Mouse (Mus musculus): Measurements from ENCODE around the gene Nr2f2. TPM values are rescaled to one million over a fixed set of nuclear protein-coding genes. Genes with fewer than 3 reads are reported as not detected.
A peak's percentile ranks its signal among the peaks of the same experiment; 100 is the strongest.

Gene Nr2f2
- polyA plus RNA-seq, 1 experiment: 231 TPM

DNA sequence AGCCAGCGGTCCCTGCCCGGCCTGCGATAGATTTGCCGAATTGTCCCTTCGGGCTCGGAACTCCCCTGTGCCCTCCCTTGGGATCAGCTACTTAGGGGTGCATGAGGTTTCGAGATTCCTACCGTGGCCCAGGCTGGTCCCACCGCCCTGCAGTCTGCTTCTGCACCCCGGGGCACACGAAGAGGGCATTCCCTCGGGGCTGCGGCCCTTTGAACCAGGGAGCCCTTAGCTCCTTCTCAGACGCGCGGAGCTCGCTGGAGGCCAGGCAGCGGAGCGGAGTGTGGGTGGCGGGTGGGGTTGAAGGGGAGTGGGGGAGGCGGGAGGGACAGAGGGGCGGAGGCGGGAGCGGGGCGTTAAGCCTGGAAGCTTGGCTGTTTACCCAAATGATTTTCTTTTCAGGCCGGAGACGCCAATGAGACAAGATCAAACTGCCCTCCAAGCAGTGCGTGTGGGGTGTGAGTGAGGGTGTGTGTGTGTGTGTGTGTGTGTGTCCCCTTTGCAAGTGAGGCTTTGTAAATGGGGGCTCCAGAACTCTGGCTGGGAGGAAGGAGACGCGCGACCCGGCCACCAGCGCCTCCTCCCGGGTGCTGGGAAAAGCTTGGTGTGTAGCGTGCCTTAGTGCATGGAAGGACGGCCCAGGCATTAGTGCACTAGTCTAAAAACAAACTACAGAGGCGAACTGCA lies 28.8 kb downstream of the Nr2f2 start:
- WGBS: 24% methylated on average over 37 of the region's 37 CpGs
- no peak for DNase-seq
- peak overlapping the region; percentile 44 for H3K4me3 ChIP-seq (replicated peaks; ENCODE audit: extremely low read depth, low read depth, low read length)
- no peak for TF ChIP-seq CTCF (IDR thresholded peaks at IDR 0.05; ENCODE audit: insufficient read depth, low read length)
- no peak for TF ChIP-seq POLR2A (IDR thresholded peaks at IDR 0.05; ENCODE audit: borderline replicate concordance, extremely low read depth, low read depth, low read length)
- H3K4me1 ChIP-seq (ENCODE audit: control insufficient read depth, insufficient read depth, low read length): no peaks in the 10 kb centered on the region

DNA sequence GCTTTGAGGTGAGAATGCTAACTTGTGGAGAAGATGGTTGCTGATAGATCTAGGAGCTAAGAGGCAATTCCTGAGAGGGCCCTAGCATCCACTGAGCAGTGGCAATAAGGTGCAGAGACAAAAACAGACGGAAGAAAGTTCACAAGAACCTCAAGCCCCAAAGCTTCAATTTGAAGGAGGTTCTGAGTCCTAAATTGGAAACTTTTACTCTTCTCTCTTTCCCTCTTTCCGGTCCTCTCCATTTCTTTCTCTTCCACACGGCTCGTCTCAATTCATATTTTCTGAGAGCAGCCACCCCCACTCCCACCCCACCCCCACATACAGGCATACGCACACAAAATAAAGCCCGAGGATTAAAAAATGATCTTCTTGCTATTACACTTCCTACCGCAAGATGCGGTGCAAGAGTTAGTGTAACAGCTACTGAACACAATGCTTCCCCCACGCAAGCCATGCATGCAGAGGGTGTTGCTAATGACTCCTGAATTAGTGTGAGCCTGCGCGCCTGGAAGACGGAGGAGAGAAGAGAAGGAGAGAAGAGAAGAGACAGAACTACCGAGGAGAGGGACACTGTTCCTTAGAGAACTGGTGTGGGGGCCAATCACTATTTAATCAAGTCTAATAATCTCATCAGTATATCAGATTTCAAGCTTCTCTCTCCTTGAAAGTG lies 29.8 kb downstream of the Nr2f2 start:
- TF ChIP-seq POLR2A (IDR thresholded peaks at IDR 0.05; ENCODE audit: borderline replicate concordance, extremely low read depth, low read depth, low read length): no peak
- WGBS: 69% methylated on average over 13 of the region's 13 CpGs
- Histone ChIP-seq H3K4me1 (ENCODE audit: control insufficient read depth, insufficient read depth, low read length) (no peaks in the 10 kb centered on the region), H3K4me3 (replicated peaks; ENCODE audit: extremely low read depth, low read depth, low read length) (no peak overlapping the region)
- DNase-seq: no peak

DNA sequence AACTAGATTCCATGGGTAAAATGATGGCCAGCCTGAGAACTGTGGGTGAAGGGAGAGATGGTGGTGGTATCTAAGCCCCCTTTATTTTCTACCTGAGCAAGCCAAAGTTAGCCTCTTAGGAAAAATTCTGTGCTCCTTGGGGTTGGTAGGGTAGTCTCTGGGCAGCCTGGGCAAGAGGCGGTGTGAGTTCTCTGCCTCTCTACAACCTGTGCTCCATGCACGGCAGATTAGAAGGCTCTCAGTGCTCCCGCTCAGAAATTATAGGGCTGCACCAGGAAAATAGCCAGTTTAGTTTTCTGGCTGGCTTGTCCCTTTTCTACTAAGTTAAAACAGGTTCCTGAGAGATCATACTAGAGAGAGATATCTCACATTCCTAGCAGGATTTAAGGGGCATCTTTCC lies 30.4 kb downstream of the Nr2f2 start:
- no peak overlapping the region for H3K4me3 ChIP-seq (replicated peaks; ENCODE audit: extremely low read depth, low read depth, low read length)
- TF ChIP-seq POLR2A (IDR thresholded peaks at IDR 0.05; ENCODE audit: borderline replicate concordance, extremely low read depth, low read depth, low read length) (no peak), CTCF (IDR thresholded peaks at IDR 0.05; ENCODE audit: insufficient read depth, low read length) (no peak)
- WGBS: 82% methylated on average over 3 of the region's 3 CpGs

DNA sequence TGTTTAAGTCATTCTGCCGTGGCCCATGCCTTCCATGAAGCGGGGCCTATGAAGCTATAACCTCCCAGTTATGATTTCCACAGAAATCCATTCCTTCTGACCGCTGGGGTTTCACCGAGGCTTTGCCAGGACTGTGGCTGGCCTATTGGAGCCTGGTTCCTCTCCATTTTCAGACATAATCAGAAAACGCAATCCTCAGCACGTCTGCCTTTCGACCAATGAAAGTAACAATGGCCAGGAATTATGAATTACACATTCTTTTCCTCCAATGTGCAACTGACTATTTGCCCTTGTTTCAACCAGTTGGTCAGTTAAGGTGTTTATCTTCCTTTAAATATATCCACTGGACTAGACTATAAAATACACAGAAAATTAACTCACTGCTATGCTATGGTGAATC lies 31.1 kb downstream of the Nr2f2 start:
- 35% methylated on average over 7 of the region's 7 CpGs for WGBS
- DNase-seq: no peak
- TF ChIP-seq CTCF (IDR thresholded peaks at IDR 0.05; ENCODE audit: insufficient read depth, low read length) (no peak), POLR2A (IDR thresholded peaks at IDR 0.05; ENCODE audit: borderline replicate concordance, extremely low read depth, low read depth, low read length) (no peak)

More for the DNA sequence above, 30.4 kb downstream of the Nr2f2 start:
- H3K4me1 ChIP-seq (ENCODE audit: control insufficient read depth, insufficient read depth, low read length): no peaks in the 10 kb centered on the region
- DNase-seq: no peak

DNA sequence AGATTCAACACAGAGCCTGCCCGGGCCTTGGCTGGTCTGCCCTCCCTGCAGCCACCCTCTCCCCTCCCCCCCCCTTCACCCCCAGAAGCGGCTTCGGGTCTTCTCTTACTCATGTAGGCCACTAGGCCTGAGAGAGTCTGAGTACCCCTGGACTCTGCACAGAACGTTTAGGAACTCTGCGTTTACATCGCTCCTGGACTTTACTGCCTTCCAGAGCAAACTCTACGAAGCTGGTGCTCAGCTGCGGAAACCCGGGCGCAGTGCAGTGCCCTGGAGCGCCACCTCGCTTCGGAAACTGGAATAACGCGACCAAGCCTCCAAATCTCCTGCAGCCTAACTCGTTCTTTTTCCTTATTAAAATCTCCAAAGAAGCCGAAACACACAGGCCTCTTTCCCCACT lies 31.7 kb downstream of the Nr2f2 start:
- H3K4me3 ChIP-seq (replicated peaks; ENCODE audit: extremely low read depth, low read depth, low read length): no peak overlapping the region
- DNase-seq: peak; percentile 77

More for the DNA sequence above, 31.1 kb downstream of the Nr2f2 start:
- no peak overlapping the region for H3K4me3 ChIP-seq (replicated peaks; ENCODE audit: extremely low read depth, low read depth, low read length)
- no peaks in the 10 kb centered on the region for H3K4me1 ChIP-seq (ENCODE audit: control insufficient read depth, insufficient read depth, low read length)

DNA sequence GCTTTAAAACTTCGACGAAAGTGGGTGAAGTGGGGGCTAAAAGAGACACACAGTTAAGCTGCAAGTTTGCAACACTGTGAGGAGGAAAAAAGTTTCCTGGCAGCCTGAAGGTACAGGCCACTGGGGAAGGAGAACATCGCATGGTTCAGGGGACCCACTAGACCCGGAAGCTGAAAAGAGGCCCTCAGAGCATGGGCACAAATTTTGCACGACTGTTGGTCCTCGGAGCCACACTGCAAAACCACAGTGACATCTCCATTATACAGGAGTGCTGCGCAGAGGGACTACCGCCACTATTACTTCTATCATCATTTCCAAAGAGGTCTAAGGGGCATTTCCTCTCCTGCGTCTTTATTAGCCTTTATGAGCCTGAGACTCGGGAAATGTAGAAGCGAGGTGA lies 32.7 kb downstream of the Nr2f2 start:
- DNase-seq: no peak
- TF ChIP-seq CTCF (IDR thresholded peaks at IDR 0.05; ENCODE audit: insufficient read depth, low read length): no peak
- H3K4me3 ChIP-seq (replicated peaks; ENCODE audit: extremely low read depth, low read depth, low read length): no peak overlapping the region
- WGBS: 62% methylated on average over 11 of the region's 11 CpGs
- H3K4me1 ChIP-seq (ENCODE audit: control insufficient read depth, insufficient read depth, low read length): no peaks in the 10 kb centered on the region

More for the DNA sequence above, 31.7 kb downstream of the Nr2f2 start:
- H3K4me1 ChIP-seq (ENCODE audit: control insufficient read depth, insufficient read depth, low read length): no peaks in the 10 kb centered on the region
- 1% methylated on average over 17 of the region's 17 CpGs for WGBS
- no peak for TF ChIP-seq POLR2A (IDR thresholded peaks at IDR 0.05; ENCODE audit: borderline replicate concordance, extremely low read depth, low read depth, low read length)
- TF ChIP-seq CTCF (IDR thresholded peaks at IDR 0.05; ENCODE audit: insufficient read depth, low read length): peak; percentile 87

DNA sequence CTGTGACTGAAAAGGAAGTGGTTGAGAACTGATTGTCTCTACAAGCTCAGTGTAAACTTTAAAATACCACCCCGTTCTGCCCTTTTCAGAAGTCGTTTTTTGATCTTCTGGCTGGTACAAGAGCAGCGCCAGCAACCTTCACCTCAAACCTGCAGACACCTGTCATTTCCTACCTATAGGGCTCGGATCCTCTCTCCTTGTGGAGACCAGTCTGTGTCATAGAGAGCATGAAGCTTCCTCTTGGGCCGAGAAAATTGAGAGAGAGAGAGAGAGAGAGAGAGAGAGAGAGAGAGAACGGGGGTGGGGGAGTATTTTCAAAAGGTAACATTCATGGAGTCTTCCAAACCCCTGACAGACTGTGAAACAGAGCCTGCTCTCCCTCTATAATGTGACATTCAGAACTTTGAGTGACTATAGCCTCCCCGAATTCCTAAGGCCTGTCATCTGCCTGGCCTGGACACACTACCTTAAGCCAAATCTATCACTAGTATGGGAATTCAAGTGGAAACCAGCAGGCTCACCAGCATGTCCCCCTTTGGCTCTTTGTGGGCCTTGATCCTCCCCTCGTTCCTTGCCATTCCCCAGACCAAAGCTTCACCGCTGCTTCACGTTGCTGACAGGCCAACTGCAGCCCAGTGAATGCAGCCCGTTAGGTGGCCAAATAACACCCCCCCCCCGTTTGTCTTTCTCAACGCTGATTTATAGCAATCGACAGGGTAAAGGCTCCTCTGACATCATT lies 33.4 kb downstream of the Nr2f2 start:
- Histone ChIP-seq H3K4me1 (ENCODE audit: control insufficient read depth, insufficient read depth, low read length) (no peaks in the 10 kb centered on the region), H3K4me3 (replicated peaks; ENCODE audit: extremely low read depth, low read depth, low read length) (no peak overlapping the region)
- no peak for DNase-seq
- no peak for TF ChIP-seq CTCF (IDR thresholded peaks at IDR 0.05; ENCODE audit: insufficient read depth, low read length)
- no peak for TF ChIP-seq POLR2A (IDR thresholded peaks at IDR 0.05; ENCODE audit: borderline replicate concordance, extremely low read depth, low read depth, low read length)
- WGBS: 59% methylated on average over 14 of the region's 14 CpGs

DNA sequence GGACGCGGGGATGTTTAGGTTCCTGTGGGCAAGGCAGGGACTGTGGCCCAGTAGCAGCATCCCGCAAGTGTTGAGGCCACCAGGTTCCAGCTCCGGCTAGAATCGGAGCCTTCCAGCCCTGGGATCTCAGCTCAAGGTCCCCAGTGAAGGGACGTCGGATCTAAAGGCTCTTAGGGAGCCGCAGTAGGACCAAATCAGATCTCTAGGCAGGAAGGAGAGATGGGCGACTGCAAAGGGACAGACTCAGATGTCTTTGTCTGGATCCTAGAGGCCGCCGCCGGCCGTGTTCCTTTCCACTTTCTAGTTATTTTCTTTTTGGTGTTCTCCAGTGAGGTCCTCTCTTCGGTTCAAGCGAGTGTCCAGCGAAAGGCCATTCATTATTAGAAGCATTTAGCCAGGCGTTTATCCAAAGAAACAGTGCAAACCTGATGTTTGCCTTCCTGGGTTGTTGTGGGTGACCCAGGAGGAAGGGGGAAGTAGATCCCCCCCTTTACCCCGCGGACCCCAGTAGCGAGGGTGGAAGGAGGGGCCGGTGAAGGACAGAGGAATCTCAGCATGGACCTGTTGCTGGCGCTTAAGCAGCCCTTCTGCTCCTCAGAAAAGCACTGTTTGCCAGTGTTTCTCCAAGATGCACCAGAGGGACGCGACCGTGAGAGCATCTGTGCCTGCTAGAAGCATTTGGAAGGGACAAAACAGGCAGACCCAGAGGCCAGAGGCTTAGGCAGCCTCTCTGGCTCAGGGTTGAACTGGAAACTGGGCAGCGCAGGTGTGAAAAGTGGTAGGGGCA lies 34.3 kb downstream of the Nr2f2 start:
- no peak for DNase-seq
- 17% methylated on average over 26 of the region's 26 CpGs for WGBS
- Histone ChIP-seq H3K4me1 (ENCODE audit: control insufficient read depth, insufficient read depth, low read length) (no peaks in the 10 kb centered on the region), H3K4me3 (replicated peaks; ENCODE audit: extremely low read depth, low read depth, low read length) (peak overlapping the region; percentile 63)
- TF ChIP-seq POLR2A (IDR thresholded peaks at IDR 0.05; ENCODE audit: borderline replicate concordance, extremely low read depth, low read depth, low read length): no peak
- no peak for TF ChIP-seq CTCF (IDR thresholded peaks at IDR 0.05; ENCODE audit: insufficient read depth, low read length)

Data from lung, adult 2 months (tissue).